Mouse (Mus musculus) heart, embryonic 10.5 days (tissue): ENCODE results near the gene Ms4a4b. TPM values are rescaled to one million over a fixed set of nuclear protein-coding genes. Genes with fewer than 3 reads are reported as not detected.
"Not testable (repeated sequence)": the region's sequence is repeated elsewhere in the genome, so short reads cannot be mapped to it uniquely, and the experiment has no call there.

Experiments used
- DNase-seq: peaks from one replicate; pipeline ENCODE4 v3.0.0-alpha.2; 2017; ENCODE audit warnings: low spot score
- H3K27ac ChIP-seq: fragments of 300-500 bp; sonication (generic); 2 replicates; pipeline ENCODE4 v1.5.1; 2016; ENCODE audit warnings: mild to moderate bottlenecking
- H3K27me3 ChIP-seq: fragments of 300-500 bp; sonication (generic); 2 replicates; pipeline ENCODE4 v1.6.1; 2016; ENCODE audit warnings: mild to moderate bottlenecking; ENCODE audit not compliant: poor library complexity, insufficient read depth, severe bottlenecking
- H3K36me3 ChIP-seq: fragments of 300-500 bp; sonication (generic); 2 replicates; pipeline ENCODE4 v1.6.1; 2016; ENCODE audit warnings: mild to moderate bottlenecking, moderate library complexity
- H3K4me1 ChIP-seq: fragments of 300-500 bp; sonication (generic); 2 replicates; pipeline ENCODE4 v1.6.1; 2016; ENCODE audit warnings: mild to moderate bottlenecking
- H3K4me3 ChIP-seq: fragments of 300-500 bp; sonication (generic); 2 replicates; pipeline ENCODE4 v1.5.1; 2016; ENCODE audit warnings: mild to moderate bottlenecking, moderate library complexity
- H3K9me3 ChIP-seq: fragments of 300-500 bp; sonication (generic); 2 replicates; pipeline ENCODE4 v1.6.1; 2016; ENCODE audit warnings: mild to moderate bottlenecking, moderate library complexity
- WGBS: fragments of 180-500 bp; shearing (Covaris S2); methylation state at CpG from one replicate; pipeline ENCODE4 v1.1.7; 2016; 5-methylcytosine and 5-hydroxymethylcytosine counted together
- polyA plus RNA-seq: library from polyadenylated mRNA; unstranded; fragments of >200 nt; fragmentation: Nextera tagmentation; extraction: Ambion mirVana; gene quantifications from 2 replicates; pipeline ENCODE4 v1.2.1, GENCODE M21; 2016

Gene Ms4a4b
- polyA plus RNA-seq, 1 experiment from 2014 or later = not detected

- no peak for DNase-seq
- Histone ChIP-seq H3K9me3 (no peaks in the 10 kb centered on the region), H3K27ac (no peak overlapping the region), H3K36me3 (no peaks in the 10 kb centered on the region), H3K4me1 (no peaks in the 10 kb centered on the region), H3K4me3 (no peak overlapping the region), H3K27me3 (no peaks in the 10 kb centered on the region)
- 74% methylated on average over 6 of the region's 6 CpGs for WGBS
Measured at GRCm38 (mm10) chr19:11496361-11496760, 53.0 kb downstream of the Ms4a4b start.

GRCm38 (mm10) chr19:11497300-11497699 lies 53.9 kb downstream of the Ms4a4b start:
- H3K4me3 ChIP-seq, H3K4me1 ChIP-seq, H3K9me3 ChIP-seq, H3K36me3 ChIP-seq, H3K27ac ChIP-seq, H3K27me3 ChIP-seq, DNase-seq: not testable (repeated sequence)
- 75% methylated on average over 1 of the region's 1 CpGs for WGBS

- Histone ChIP-seq H3K36me3 (no peaks in the 10 kb centered on the region), H3K27me3 (no peaks in the 10 kb centered on the region), H3K4me3 (no peak overlapping the region), H3K27ac (no peak overlapping the region), H3K9me3 (no peaks in the 10 kb centered on the region), H3K4me1 (no peaks in the 10 kb centered on the region)
- DNase-seq = no peak
- WGBS = 75% methylated on average over 1 of the region's 1 CpGs
Measured at GRCm38 (mm10) chr19:11500796-11501195, 57.4 kb downstream of the Ms4a4b start.

GRCm38 (mm10) chr19:11501326-11501725 lies 58.0 kb downstream of the Ms4a4b start:
- DNase-seq = no peak
- Histone ChIP-seq H3K27me3 (no peaks in the 10 kb centered on the region), H3K4me1 (no peaks in the 10 kb centered on the region), H3K9me3 (no peaks in the 10 kb centered on the region), H3K27ac (no peak overlapping the region), H3K4me3 (no peak overlapping the region), H3K36me3 (no peaks in the 10 kb centered on the region)
- 85% methylated on average over 4 of the region's 4 CpGs for WGBS

- H3K9me3 ChIP-seq = no peaks in the 10 kb centered on the region
- no peaks in the 10 kb centered on the region for H3K36me3 ChIP-seq
- no peaks in the 10 kb centered on the region for H3K4me1 ChIP-seq
- no peak for DNase-seq
- WGBS = 80% methylated on average over 1 of the region's 1 CpGs
- no peak overlapping the region for H3K27ac ChIP-seq
- no peaks in the 10 kb centered on the region for H3K27me3 ChIP-seq
- H3K4me3 ChIP-seq = no peak overlapping the region
Measured at GRCm38 (mm10) chr19:11504857-11505256, 61.5 kb downstream of the Ms4a4b start.

- no peak for DNase-seq
- Histone ChIP-seq H3K4me1 (no peaks in the 10 kb centered on the region), H3K9me3 (no peaks in the 10 kb centered on the region), H3K27ac (no peak overlapping the region), H3K4me3 (no peak overlapping the region), H3K27me3 (no peaks in the 10 kb centered on the region), H3K36me3 (no peaks in the 10 kb centered on the region)
- 58% methylated on average over 1 of the region's 1 CpGs for WGBS
Measured at GRCm38 (mm10) chr19:11513458-11513857, 70.1 kb downstream of the Ms4a4b start.

- no peak within 1 kb of the TSS for H3K4me3 ChIP-seq
- no peak within 1 kb of the TSS for H3K27ac ChIP-seq
- no peaks in the 10 kb centered on the region for H3K27me3 ChIP-seq
- H3K36me3 ChIP-seq = no peaks in the 10 kb centered on the region
- no peaks in the 10 kb centered on the region for H3K4me1 ChIP-seq
- no peaks in the 10 kb centered on the region for H3K9me3 ChIP-seq
- DNase-seq = no peak
Measured at GRCm38 (mm10) chr19:11516246-11516645, 72.9 kb downstream of the Ms4a4b start, which contains the start of gene Ms4a6b. Gene Ms4a6b (plus strand): TSS chr19:11516512.

Other genes with a start within 250 kb of the Ms4a4b start
- not detected in 2 replicates for gene Ms4a13, start 246.8 kb upstream of the Ms4a4b start, polyA plus RNA-seq
- gene Ms4a12, start 211.1 kb upstream of the Ms4a4b start, polyA plus RNA-seq = not detected in 2 replicates
- gene Ms4a1, start 177.3 kb upstream of the Ms4a4b start, polyA plus RNA-seq = not detected in 2 replicates
- gene Ms4a5, start 159.7 kb upstream of the Ms4a4b start, polyA plus RNA-seq = not detected in 2 replicates
- gene Ms4a14, start 129.1 kb upstream of the Ms4a4b start, polyA plus RNA-seq = not detected in 2 replicates
- not detected in 2 replicates for gene Ms4a7, start 107.4 kb upstream of the Ms4a4b start, polyA plus RNA-seq
- gene Ms4a4a, start 68.0 kb upstream of the Ms4a4b start, polyA plus RNA-seq = 0.17 and 0.33 TPM in 2 replicates
- gene Ms4a4c, start 38.8 kb upstream of the Ms4a4b start, polyA plus RNA-seq = not detected in 2 replicates
- gene Ms4a6c, start 25.8 kb downstream of the Ms4a4b start, polyA plus RNA-seq = 0.49 TPM in 1 of 2 replicates, not detected in the other
- gene Gm8369, start 42.4 kb downstream of the Ms4a4b start, polyA plus RNA-seq = not detected in 2 replicates
- gene Ms4a6b, start 73.0 kb downstream of the Ms4a4b start, polyA plus RNA-seq = 0.18 and 0.72 TPM in 2 replicates
- 1.0 and 1.1 TPM in 2 replicates for gene Ms4a4d, start 93.2 kb downstream of the Ms4a4b start, polyA plus RNA-seq
- gene Ms4a6d, start 161.3 kb downstream of the Ms4a4b start, polyA plus RNA-seq = 0.41 and 0.48 TPM in 2 replicates
- gene Ms4a2, start 180.2 kb downstream of the Ms4a4b start, polyA plus RNA-seq = 0.16 and 0.31 TPM in 2 replicates
- not detected in 2 replicates for gene Ms4a3, start 197.3 kb downstream of the Ms4a4b start, polyA plus RNA-seq
- gene Oosp2, start 217.0 kb downstream of the Ms4a4b start, polyA plus RNA-seq = not detected in 2 replicates
- not detected in 2 replicates for gene Oosp1, start 247.6 kb downstream of the Ms4a4b start, polyA plus RNA-seq